Mouse (Mus musculus) telencephalon, adult 2 months (tissue): ENCODE measurements at regions not wholly inside any gene's neighbourhood (a gene's known extent, or its start where the extent isn't known, plus 50 kb on each side); places are given as distances from the start of the nearest gene placed in this dataset.
"Not testable (repeated sequence)": the region's sequence is repeated elsewhere in the genome, so short reads cannot be mapped to it uniquely, and the experiment has no call there.

ENCODE experiments used
- DNase-seq: peaks from one replicate; pipeline ENCODE4 v3.0.0-alpha.2; 2011; ENCODE audit warnings: low read depth, low spot score

GRCm38 (mm10) chr13:16476515-16476914 lies 464.9 kb downstream of the Inhba start:
- no peak for DNase-seq

- no peak for DNase-seq
These were observed 475.6 kb downstream of the Inhba start for GRCm38 (mm10) chr13:16487292-16487691.

DNA sequence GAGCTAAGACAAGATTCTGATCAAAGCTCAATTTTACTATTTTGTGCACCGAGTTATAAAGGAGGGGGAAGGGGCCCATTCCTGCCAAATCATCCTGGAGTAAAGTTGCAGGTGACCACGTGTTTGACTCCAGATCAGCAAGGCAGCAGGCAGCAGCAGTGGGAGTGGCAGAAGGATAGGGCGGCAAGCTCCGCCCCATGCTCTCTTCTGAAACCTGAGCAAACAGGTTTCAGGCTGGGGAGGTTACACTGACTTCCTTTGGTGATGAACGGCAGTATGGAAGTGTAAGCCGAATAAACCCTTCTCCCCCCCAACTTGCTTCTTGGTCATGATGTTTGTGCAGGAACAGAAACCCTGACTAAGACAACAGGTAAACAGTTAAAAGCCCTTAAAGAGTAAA lies 479.0 kb downstream of the Inhba start:
- not testable (repeated sequence) for DNase-seq

- DNase-seq = no peak
These were observed 486.4 kb downstream of the Inhba start for GRCm38 (mm10) chr13:16498052-16498451.

- no peak for DNase-seq
These were observed 501.2 kb downstream of the Inhba start for GRCm38 (mm10) chr13:16512876-16513275.

DNA sequence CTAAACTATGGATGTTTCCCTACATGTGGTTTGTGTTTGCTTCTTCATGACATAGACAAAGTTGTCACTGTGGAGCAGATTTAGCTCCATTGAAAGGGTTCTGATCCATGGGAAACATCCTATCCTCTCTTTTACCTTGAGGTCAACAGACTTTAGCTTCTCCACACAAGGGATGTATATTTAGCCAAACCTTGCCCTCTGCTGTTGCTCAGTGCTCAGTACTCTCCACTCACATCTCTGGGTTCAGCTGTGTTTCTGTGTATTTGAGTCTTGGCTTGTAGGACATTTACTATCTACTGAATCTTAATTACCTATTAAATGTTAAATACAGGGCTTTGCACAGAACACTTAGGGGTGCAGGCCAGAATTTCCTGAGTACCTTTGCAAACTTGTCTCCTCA lies 503.5 kb downstream of the Inhba start:
- DNase-seq = no peak

DNA sequence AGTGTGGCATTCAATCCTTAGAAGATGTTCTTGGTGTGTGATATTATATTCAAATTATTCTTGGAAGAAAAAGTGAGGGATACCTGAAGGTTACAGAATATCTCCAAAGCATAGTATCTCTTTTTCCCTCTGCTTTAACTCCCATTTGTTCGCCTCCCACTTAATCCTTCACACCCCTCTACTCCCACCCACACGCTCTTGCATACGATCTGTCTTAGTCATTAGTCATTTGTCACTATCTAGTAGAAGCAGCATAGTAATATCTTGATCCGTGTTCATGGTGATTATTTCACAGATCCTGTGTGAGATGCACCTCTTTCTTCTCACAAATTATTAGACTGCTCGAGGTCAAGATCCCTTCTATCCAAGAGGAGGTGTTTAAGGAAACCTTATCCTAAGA lies 517.4 kb downstream of the Inhba start:
- peak; percentile 28 for DNase-seq

DNA sequence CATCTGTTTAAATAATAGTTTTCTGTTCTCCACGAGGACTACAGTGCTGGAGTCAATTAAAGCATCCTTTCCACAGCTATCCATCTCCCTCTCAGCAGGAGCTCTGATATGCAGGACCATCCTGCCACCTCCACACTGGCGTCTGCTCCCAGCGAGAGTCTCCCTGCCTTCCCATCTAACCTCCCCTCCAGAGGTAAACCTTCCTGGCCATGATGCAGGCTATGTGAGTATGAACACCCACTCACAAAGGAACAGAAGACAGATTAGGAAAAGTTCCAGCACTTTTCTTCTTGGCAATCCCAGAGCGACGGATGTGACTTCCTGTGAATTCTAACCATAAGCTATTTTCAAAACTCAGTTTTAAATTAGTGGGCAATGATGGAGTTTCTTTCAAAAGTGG lies 532.1 kb downstream of the Inhba start:
- DNase-seq = peak; percentile 48

DNA sequence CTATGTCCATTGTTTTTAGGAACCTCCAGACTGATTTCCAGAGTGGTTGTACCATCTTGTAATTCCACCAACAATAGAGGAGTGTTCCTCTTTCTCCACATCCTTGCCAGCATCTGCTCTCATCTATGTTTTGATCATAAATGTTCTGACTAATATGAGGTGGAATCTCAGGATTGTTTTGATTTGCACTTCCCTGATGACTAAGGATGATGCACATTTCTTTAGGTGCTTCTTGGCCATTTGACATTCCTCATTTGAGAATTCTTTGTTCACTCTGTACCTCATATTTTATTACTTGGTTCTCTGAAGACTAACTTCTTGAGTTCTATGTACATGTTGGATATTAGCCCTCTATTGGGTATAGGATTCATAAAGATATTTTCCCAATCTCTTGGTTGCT lies 538.4 kb downstream of the Inhba start:
- DNase-seq = no peak

DNA sequence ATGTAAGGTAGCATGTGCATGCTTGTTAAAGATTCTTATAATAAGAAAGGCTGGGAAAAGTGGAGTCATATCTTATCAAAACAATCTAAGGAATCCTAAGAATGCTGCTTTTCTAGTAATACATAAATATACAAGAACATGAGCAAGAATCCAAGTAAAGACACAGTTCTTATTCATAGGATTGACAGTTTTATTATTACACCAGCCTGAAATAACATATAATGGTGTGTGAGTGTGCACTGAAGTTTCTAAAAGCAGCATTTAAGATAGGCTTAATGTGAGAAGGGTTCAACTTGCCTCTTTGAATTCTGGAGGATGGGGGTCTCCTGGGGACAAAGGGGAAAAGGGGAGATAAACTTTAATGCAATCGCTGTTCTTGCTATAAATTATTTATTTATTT lies 553.3 kb downstream of the Inhba start:
- DNase-seq = no peak

- peak; percentile 17 for DNase-seq
These were observed 562.4 kb downstream of the Inhba start for GRCm38 (mm10) chr13:16574069-16574468.

DNA sequence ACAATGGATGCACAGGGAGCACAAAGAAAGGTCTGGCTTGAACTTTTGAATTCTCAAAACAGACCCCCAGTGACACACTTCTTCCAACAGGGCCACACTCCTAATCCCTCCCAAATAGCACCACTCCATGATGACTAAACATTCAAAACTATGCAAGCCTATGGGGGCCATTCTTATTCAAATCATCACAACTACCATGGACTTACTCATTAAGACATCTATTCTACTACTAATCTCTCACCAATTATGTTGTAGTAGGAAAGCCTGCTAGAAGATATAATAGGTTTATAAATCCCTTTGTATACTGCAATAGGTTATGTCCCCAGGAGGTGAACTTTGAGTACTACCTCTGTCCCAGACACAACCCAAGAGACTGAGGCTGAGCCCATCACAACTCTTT lies 574.6 kb downstream of the Inhba start:
- DNase-seq = no peak

GRCm38 (mm10) chr13:16619755-16620154 lies 608.1 kb downstream of the Inhba start:
- no peak for DNase-seq

- DNase-seq = no peak
These were observed 614.9 kb downstream of the Inhba start for GRCm38 (mm10) chr13:16626584-16626983.

DNA sequence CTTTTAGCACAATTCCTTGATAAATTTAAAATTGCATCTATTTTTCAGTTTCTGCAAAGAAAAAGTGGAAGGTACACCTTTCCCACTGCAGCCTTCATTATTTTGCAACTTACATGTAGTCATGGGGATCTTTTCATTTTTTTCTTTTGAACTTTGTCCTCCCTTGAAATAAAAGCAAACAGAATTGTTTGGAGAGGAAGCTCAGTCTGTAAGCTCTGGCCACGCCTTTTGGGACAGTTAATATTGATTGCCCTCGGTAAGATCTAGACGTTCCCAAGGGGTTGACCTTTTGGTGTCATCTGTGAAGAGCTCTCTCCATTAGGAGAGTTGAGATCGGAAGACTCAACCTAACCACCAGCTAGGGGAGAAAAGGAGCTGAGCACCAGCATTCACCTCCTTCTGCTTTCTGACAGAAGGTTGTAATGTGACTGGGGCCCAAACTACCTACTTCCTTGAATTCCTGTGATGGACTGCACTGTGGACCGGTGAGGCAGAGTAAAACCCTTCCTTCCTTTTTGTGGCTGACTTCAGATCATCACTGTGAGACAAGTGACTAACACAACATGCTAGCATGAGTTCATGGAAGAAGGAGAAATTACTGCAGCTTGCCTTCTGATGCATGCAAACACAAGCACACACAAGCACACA lies 621.9 kb downstream of the Inhba start:
- DNase-seq = no peak

- DNase-seq = no peak
These were observed 624.6 kb downstream of the Inhba start for GRCm38 (mm10) chr13:16636251-16636650.

DNA sequence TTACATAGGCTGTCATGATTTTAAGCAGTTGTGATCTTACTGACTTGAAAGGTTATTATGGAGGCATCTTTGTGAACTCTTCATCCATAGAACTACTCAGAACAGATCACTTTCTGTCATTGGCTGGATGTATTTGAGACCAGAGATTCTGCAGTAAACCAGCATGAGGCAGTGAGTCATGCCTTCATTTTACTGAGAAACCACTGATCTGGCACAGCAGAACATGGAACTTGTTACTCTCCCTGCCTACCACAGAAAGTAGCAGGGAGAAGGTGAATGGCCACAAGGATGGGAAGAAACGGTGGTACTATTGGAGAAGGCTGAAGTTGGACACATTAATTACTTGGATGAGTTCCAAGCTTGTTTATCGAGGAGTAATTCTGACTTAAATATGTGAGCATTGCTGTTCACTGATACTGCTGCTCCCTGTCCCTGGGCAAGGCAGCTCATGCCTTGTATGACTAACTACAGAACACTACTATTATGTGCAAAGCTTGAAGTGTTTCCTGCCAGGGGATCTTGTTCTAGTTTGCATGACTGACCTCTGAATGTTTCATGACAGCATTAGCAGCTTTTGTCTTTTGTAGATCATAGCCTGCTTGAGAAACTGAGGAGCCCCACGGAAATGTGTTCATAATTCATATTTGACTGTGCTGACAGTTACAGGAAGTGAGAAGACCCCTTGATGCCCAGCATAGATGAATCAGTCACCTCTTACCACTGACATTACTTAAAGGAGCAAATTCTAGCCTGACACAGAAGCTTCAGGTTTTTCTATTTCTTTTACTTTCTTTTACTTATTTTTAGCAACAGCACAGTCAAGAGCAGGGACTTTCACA lies 630.2 kb downstream of the Inhba start:
- DNase-seq = no peak

DNA sequence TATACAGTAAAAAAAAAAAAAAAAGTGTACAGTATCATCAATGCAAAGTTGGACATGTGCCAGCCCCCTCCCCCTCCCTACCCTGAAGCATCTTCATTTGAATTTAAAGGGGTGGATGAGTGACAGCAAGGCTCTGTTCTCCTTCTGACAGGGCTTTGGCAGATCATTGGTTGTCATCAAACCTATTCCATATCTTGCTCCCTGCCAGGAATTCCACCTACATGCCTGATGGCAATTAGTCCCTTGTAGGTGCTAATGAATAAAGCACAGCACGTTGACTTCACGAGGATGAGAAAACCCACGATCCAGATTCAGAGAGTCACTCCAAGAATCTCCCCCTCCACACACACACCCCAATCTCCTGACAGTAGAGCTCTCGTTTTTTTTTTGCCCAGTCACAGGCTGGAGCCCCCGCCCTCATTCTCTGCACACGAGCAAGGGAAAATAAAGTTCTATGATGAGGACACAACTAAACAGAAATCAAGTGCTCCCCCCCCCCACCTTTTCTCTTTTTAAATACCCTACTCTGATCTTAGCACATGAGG lies 630.9 kb downstream of the Inhba start:
- DNase-seq = peak; percentile 55

DNA sequence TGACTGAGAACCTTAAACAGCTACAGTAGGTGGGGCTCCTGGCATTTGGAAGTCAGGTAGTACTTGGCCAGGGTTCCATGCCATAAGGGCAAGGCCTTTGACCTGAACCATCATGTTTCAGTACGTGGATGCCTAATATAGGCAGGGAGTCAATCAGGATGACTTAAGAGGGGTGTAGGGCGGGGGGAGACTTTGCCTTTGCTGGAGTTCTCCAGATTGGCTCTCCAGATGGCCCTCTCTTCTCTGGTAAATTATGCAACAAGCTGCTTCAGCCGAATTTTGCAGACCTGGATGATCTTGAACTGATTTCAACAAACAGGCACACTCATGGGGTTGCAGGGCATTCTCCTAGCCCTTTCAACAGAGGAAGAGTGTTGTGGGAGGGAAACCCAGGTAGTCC lies 633.7 kb downstream of the Inhba start:
- DNase-seq = no peak

DNA sequence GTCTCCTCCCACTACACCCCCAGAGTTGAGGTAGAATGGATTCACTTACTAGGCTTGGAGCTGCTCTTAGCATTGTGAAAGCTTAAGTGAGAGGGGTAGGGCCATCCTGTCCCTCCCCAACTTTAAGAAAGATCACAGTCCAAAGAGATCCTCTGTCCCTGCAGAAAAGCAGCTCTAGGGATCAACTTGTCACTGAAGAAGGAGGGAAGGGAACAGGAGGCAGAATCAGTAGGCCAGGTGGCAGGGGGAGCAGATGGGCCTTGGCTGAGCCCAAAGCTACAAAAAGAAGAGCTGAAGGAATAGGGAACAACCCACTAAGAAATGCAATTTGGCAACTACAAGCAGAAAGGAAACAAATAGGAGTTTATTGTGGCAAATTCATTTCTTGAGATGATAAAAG lies 634.4 kb downstream of the Inhba start:
- peak; percentile 51 for DNase-seq

GRCm38 (mm10) chr13:16646649-16647048 lies 635.0 kb downstream of the Inhba start:
- no peak for DNase-seq

- peak; percentile 69 for DNase-seq
These were observed 644.5 kb downstream of the Inhba start for GRCm38 (mm10) chr13:16656110-16656509.

DNA sequence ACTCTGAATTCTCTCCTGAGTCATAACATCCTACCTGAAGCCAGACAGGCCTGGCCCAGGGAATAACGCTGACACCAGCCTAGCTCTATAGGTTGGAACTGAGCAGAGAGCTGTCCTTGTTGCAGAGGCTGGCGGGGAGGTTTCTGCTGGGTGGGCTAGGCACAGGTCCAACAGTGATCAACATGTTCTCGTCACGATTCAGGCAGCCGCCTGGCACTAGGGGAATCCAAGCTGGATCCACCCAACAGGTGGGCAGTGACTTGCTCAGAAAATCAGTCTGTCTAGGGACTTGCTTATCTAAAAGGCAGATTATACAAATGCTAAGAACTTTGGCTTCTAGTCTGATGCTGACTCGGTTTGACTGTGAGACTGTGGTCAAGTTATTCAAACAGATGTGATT lies 648.2 kb downstream of the Inhba start:
- DNase-seq = no peak
